Mouse (Mus musculus) left cerebral cortex, postnatal 36 days (tissue): Measurements from ENCODE around the gene Btbd9. TPM values are rescaled to one million over a fixed set of nuclear protein-coding genes. Genes with fewer than 3 reads are reported as not detected.

ENCODE experiments used
- DNase-seq, 2 experiments: peaks; one replicate each; pipeline ENCODE4 v3.0.0; 2021 to 2022; ENCODE audit warnings: low spot score in 2 of 2, mixed read lengths in 1 of 2
- intact Hi-C: fragments of 180-260 bp; cut with DNase I; formaldehyde crosslinking; loops from one replicate; pipeline ENCODE4 v1.15.1; 2025
- total RNA-seq, 2 experiments: library from RNA; stranded (reverse); gene quantifications; 2 replicates each; pipeline ENCODE4 v1.2.3; 2021

Gene Btbd9
- total RNA-seq, 2 experiments from 2014 or later = 80.5 to 105 TPM

DNA sequence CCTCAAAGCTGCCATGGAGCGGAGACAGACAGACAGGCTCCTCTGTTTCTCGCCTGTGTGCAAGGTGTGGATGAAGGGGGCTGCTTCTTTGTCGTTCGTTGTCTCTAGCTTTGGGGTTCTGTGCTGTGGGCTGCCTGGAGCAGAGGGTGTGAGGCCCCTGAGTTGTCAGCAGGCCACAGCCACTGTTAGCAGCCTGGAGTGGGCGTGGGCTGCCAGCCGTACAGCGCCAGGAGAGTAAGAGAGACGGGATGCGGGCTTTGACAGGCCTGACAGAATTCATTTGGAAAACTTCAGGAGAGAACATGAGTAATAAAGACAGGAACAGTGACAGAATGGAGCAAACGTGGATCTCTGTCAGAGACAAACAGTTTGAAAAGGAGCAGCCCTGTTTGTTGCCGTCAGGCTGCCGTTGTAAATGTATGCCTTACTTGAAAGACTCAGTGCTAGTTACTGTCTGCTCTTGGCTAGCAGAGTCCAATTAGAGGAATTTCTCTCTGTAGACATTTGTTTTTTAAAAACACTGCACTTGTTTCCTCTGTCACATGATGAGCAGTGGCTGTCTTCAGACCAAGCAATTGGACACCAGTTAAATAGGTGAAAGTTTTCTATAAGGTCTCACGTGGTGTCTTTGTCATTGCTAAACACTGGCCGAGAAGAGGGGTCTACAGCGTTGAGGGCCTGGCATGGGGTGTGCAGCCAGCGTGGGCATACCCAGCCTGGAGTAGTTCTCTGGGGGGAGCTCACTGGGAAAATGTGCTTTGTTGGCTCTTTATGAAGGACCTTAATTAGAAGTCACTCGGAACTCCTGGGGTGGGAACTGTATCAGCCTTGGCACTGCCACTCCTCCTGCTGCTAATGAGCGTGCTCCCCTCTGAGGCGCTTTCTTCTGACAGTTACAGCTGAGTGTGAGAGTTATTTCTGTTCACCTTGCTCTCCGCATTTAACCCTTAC is 388.0 kb downstream of the Btbd9 start:
- DNase-seq = no peak
- intact Hi-C loops = loop anchor here (5.0 kb wide), 1 partner anchor 56 kb away; no protein-coding TSS in a partner anchor

- intact Hi-C loops = loop anchor here (5.0 kb wide), 1 partner anchor 55 kb away; no protein-coding TSS in a partner anchor
- DNase-seq = no peak
Measured at GRCm38 (mm10) chr17:30187581-30187980, 388.7 kb downstream of the Btbd9 start.

GRCm38 (mm10) chr17:30187154-30187553 is 389.1 kb downstream of the Btbd9 start:
- intact Hi-C loops = loop anchor here (5.0 kb wide), 1 partner anchor 55 kb away; no protein-coding TSS in a partner anchor
- DNase-seq = no peak

GRCm38 (mm10) chr17:30183561-30183960 is 392.7 kb downstream of the Btbd9 start:
- no peak for DNase-seq
- intact Hi-C loops = no loop called here

- intact Hi-C loops = no loop called here
- DNase-seq = no peak
Measured at GRCm38 (mm10) chr17:30182063-30182462, 394.2 kb downstream of the Btbd9 start.

DNA sequence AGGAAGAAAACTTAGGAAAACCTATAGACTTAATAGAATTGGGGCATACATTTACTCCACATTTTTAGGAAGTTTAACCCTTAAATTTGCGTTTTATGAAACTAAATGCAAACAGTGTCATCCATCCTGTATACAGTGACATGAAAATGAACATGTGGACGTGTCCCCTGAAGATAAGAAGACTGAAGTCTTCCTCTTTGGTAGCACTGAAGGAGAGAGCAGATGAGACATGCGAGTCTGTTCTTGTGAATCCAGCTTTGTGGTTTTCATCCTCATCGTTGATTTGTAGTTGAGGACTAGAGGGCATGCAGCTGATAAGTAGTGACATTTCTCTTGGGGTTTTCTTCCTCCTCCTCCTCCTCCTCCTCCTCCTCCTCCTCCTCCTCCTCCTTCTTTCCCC is 394.7 kb downstream of the Btbd9 start:
- intact Hi-C loops = no loop called here
- DNase-seq = no peak

DNA sequence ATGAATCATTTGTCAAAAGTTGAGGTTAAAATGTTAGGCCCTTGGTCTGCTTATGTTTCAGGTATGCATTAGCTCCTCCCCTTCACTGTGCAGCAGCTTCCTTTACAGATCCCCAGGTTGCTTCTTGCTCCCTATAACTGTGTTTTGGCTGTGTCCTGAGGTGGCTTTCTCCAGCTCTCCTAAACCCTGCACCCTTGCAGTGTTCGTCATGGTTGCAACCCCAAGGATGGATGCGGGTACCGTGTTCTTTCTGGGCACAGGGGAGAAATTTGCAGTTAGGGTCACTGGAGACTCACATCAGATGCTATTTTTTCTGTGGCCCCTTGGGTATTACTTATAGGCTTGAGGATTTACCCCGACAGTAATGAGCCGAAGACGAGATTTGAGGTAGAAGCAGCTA is 396.1 kb downstream of the Btbd9 start:
- DNase-seq = no peak
- intact Hi-C loops = no loop called here

GRCm38 (mm10) chr17:30178402-30178801 is 397.9 kb downstream of the Btbd9 start:
- no peak for DNase-seq
- intact Hi-C loops = no loop called here

- DNase-seq = no peak
Measured at GRCm38 (mm10) chr17:30177435-30177834, 398.9 kb downstream of the Btbd9 start.

More at GRCm38 (mm10) chr17:30177435-30177834, 398.9 kb downstream of the Btbd9 start:
- intact Hi-C loops = no loop called here

Other genes starting within 250 kb of the Btbd9 start
- gene Dnah8, start 47.9 kb upstream of the Btbd9 start, total RNA-seq = 1 to 10 TPM; 1.3 TPM
- 100 to 1,000 TPM; 133 to 152 TPM for gene Glo1, start 50.4 kb upstream of the Btbd9 start, total RNA-seq